Comparison of ENCODE assay signal across 12 mouse cellular contexts in the genomic region with DNA sequence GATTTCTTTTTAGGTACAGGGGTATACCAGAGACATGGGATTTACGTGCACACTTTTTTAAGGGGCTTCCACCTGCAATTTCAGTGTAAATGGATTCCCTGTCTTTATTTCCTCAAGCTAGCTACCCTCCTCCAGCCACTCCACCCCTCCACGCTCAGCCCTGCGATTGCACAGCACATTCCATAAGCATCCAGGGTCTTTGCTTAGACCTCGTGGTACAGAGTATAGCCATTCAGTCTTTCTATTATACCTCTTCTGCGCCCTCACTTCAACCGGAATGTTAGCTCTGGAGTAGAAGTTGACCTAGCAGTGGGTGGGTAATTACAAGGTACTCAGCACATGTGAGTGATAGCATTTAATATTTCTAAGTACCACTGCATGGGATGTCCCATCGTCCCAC. TPM values are rescaled to one million over a fixed set of nuclear protein-coding genes. Genes with fewer than 3 reads are reported as not detected.
DNase-seq lines count a peak whose midpoint lies in the region; ATAC-seq and TF ChIP-seq lines count a peak whose summit lies in the region.
"Had no signal": no experiment of that assay in that cellular context is flagged by ENCODE, and none has a peak within 500 bp of the region (broad histone marks: within the 10 kb centered on the region; RNA-seq: fewer than 3 reads in every experiment).

No protein-coding gene starts in this region.

- no peak for TF ChIP-seq EP300 in liver, postnatal 0 days (IDR thresholded peaks at IDR 0.05; ENCODE audit: low read depth)

- H3K4me1 ChIP-seq in heart, embryonic 15.5 days (replicated peaks) = peaks cover 34% of the 10 kb centered on the region
- H3K4me1 ChIP-seq in liver, embryonic 12.5 days = peaks cover 71% of the 10 kb centered on the region
- H3K4me1 ChIP-seq in liver, postnatal 0 days (ENCODE audit: insufficient read depth) = peaks cover 6% of the 10 kb centered on the region
- H3K4me1 ChIP-seq in midbrain, embryonic 14.5 days (ENCODE audit: control insufficient read depth, insufficient read depth, low read length) = peaks cover 13% of the 10 kb centered on the region
- peaks cover 19% of the 10 kb centered on the region for H3K4me1 ChIP-seq in midbrain, embryonic 10.5 days

- DNase-seq in heart, adult 8-10 months (ENCODE audit: low spot score) = no peak
- DNase-seq in liver, postnatal 0 days = no peak
- DNase-seq in midbrain, embryonic 14.5 days = no peak
- no peak for DNase-seq in midbrain, embryonic 10.5 days (ENCODE audit: low spot score)
- DNase-seq in spleen, adult 12 weeks (ENCODE audit: low spot score) = no peak
- DNase-seq: cerebellum, adult 9-10 months; gastrocnemius, postnatal 14 days; left cerebral cortex, postnatal 4 days; thymus, postnatal 36 days had no signal

- H3K36me3 ChIP-seq in heart, embryonic 15.5 days = no peaks in the 10 kb centered on the region
- H3K36me3 ChIP-seq in liver, embryonic 12.5 days = no peaks in the 10 kb centered on the region
- no peaks in the 10 kb centered on the region for H3K36me3 ChIP-seq in liver, postnatal 0 days (replicated peaks; ENCODE audit: insufficient read depth, low read length)
- no peaks in the 10 kb centered on the region for H3K36me3 ChIP-seq in midbrain, embryonic 14.5 days (ENCODE audit: control insufficient read depth, insufficient read depth, low read length)
- H3K36me3 ChIP-seq in midbrain, embryonic 10.5 days = no peaks in the 10 kb centered on the region
- H3K36me3 ChIP-seq: G1E had no signal

- no peak for TF ChIP-seq CTCF in liver, postnatal 0 days (IDR thresholded peaks at IDR 0.05; ENCODE audit: low read depth)

- peak overlapping the region; percentile 47; the same call in 1 of the 2 replicates for H3K4me2 ChIP-seq in heart, embryonic 15.5 days
- peak overlapping the region; percentile 56 for H3K4me2 ChIP-seq in liver, embryonic 12.5 days
- H3K4me2 ChIP-seq in liver, postnatal 0 days (ENCODE audit: low read depth, low read length) = no peak overlapping the region
- H3K4me2 ChIP-seq in midbrain, embryonic 14.5 days (ENCODE audit: low read length) = 0 out of 2 replicates have a peak overlapping the region, but pooled peaks have one; percentile 34

- no peak overlapping the region for H3K27ac ChIP-seq in heart, embryonic 15.5 days
- peak overlapping the region; percentile 39; the same call in 1 of the 2 replicates for H3K27ac ChIP-seq in liver, embryonic 12.5 days
- no peak overlapping the region for H3K27ac ChIP-seq in liver, postnatal 0 days (ENCODE audit: low read depth)
- H3K27ac ChIP-seq in midbrain, embryonic 14.5 days (replicated peaks; ENCODE audit: low read depth, low read length) = no peak overlapping the region
- H3K27ac ChIP-seq in midbrain, embryonic 10.5 days (replicated peaks) = no peak overlapping the region

- H3K9ac ChIP-seq in heart, embryonic 15.5 days = no peak overlapping the region
- H3K9ac ChIP-seq in liver, embryonic 12.5 days = no peak overlapping the region
- no peak overlapping the region for H3K9ac ChIP-seq in liver, postnatal 0 days (replicated peaks)
- H3K9ac ChIP-seq in midbrain, embryonic 14.5 days (replicated peaks; ENCODE audit: low read length) = no peak overlapping the region

- 44% methylated on average over 7 of the region's 7 CpGs for WGBS in heart, embryonic 15.5 days
- WGBS in liver, embryonic 12.5 days (ENCODE audit: insufficient replicate concordance) = 53% methylated on average over 7 of the region's 7 CpGs
- WGBS in liver, postnatal 0 days (ENCODE audit: insufficient replicate concordance) = 55% methylated on average over 7 of the region's 7 CpGs
- WGBS in midbrain, embryonic 14.5 days = 40% methylated on average over 7 of the region's 7 CpGs
- 39% methylated on average over 7 of the region's 7 CpGs for WGBS in midbrain, embryonic 10.5 days

- no peak for ATAC-seq in heart, embryonic 15.5 days (replicated peaks; ENCODE audit: insufficient number of reproducible peaks, insufficient read depth, low FRiP score, low read depth)
- ATAC-seq in liver, embryonic 12.5 days = no peak
- ATAC-seq in liver, postnatal 0 days = no peak
- no peak for ATAC-seq in midbrain, embryonic 14.5 days (ENCODE audit: low FRiP score, low TSS enrichment)

- H3K27me3 ChIP-seq in heart, embryonic 15.5 days = no peaks in the 10 kb centered on the region
- H3K27me3 ChIP-seq in liver, embryonic 12.5 days (replicated peaks) = no peaks in the 10 kb centered on the region
- no peaks in the 10 kb centered on the region for H3K27me3 ChIP-seq in liver, postnatal 0 days (ENCODE audit: insufficient read depth, low read length)
- H3K27me3 ChIP-seq in midbrain, embryonic 14.5 days (ENCODE audit: control insufficient read depth, insufficient read depth, low read length) = no peaks in the 10 kb centered on the region
- H3K27me3 ChIP-seq in midbrain, embryonic 10.5 days (ENCODE audit: low read depth, poor library complexity, severe bottlenecking) = peaks cover 29% of the 10 kb centered on the region; the same call in 1 of the 2 replicates

- H3K4me3 ChIP-seq in heart, embryonic 15.5 days = no peak overlapping the region
- no peak overlapping the region for H3K4me3 ChIP-seq in liver, embryonic 12.5 days
- no peak overlapping the region for H3K4me3 ChIP-seq in liver, postnatal 0 days (ENCODE audit: low read depth, low read length)
- H3K4me3 ChIP-seq in midbrain, embryonic 14.5 days (replicated peaks; ENCODE audit: low read depth, low read length) = no peak overlapping the region
- no peak overlapping the region for H3K4me3 ChIP-seq in midbrain, embryonic 10.5 days

- no peaks in the 10 kb centered on the region for H3K9me3 ChIP-seq in heart, embryonic 15.5 days (replicated peaks)
- no peaks in the 10 kb centered on the region for H3K9me3 ChIP-seq in liver, embryonic 12.5 days (replicated peaks)
- H3K9me3 ChIP-seq in liver, postnatal 0 days (ENCODE audit: low read length) = no peaks in the 10 kb centered on the region
- H3K9me3 ChIP-seq in midbrain, embryonic 14.5 days (ENCODE audit: control insufficient read depth, low read length) = no peaks in the 10 kb centered on the region
- no peaks in the 10 kb centered on the region for H3K9me3 ChIP-seq in midbrain, embryonic 10.5 days (replicated peaks)
- H3K9me3 ChIP-seq: G1E had no signal

RNA-seq across cellular contexts. Expression of gene Iqsec1, which starts 13.1 kb away (rescaled TPM):
- polyA plus RNA-seq in heart, embryonic 15.5 days (2015; fragmentation: Nextera tagmentation; extraction: Ambion mirVana) = 12.3 and 15.3 TPM in 2 replicates
- total RNA-seq in heart, adult 8-10 months (2022) = 100 to 1,000 TPM; 164 to 183 (median 169) TPM
- polyA plus RNA-seq in liver, embryonic 12.5 days (2016; fragmentation: Nextera tagmentation; extraction: Ambion mirVana) = 3.9 and 4.4 TPM in 2 replicates
- 4.0 and 4.2 TPM in 2 replicates for polyA plus RNA-seq in liver, postnatal 0 days (2015; fragmentation: Nextera tagmentation; extraction: Ambion mirVana)
- 29.5 and 35.7 TPM in 2 replicates for polyA plus RNA-seq in midbrain, embryonic 14.5 days (2014; fragmentation: Nextera tagmentation; extraction: Ambion mirVana)
- 9.3 and 10.7 TPM in 2 replicates for polyA plus RNA-seq in midbrain, embryonic 10.5 days (2016; fragmentation: Nextera tagmentation; extraction: Ambion mirVana)
